Mouse (Mus musculus): ENCODE results near the gene Mast3. TPM values are rescaled to one million over a fixed set of nuclear protein-coding genes. Genes with fewer than 3 reads are reported as not detected.
A peak's percentile ranks its signal among the peaks of the same experiment; 100 is the strongest.

Gene Mast3
- polyA plus RNA-seq, 1 experiment from 2014 or later: 18.1 TPM

DNA sequence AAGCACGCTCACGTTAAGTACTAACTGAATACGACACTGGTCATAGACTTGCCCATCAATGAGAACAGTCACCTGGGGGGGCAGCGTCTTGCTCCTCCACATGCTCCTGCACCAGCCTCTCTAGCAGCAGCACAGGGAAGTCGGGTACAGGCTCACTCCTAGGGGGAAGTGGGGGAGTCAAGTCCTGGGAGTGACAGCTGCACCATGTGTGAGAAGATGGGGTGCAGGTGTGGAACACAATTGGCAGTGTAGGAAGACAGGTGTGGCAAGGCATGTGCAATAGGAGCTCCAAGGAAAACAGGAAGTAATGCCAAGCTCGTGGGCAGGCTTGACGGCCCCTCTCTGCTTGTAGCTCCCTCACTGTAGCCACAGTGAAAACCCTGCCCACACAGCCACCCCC, 33.6 kb downstream of the Mast3 start:
- no peak overlapping the region for H3K4me3 ChIP-seq (replicated peaks)
- H3K27me3 ChIP-seq: no peaks in the 10 kb centered on the region
- 84% methylated on average over 7 of the region's 7 CpGs for WGBS
- no peak overlapping the region for H3K9ac ChIP-seq
- no peak overlapping the region for H3K27ac ChIP-seq
- no peak overlapping the region for H3K4me2 ChIP-seq
- peaks cover 56% of the 10 kb centered on the region for H3K4me1 ChIP-seq
- no peak for ATAC-seq (replicated peaks; ENCODE audit: low FRiP score)
- no peaks in the 10 kb centered on the region for H3K9me3 ChIP-seq (replicated peaks)
- peaks cover 74% of the 10 kb centered on the region for H3K36me3 ChIP-seq

DNA sequence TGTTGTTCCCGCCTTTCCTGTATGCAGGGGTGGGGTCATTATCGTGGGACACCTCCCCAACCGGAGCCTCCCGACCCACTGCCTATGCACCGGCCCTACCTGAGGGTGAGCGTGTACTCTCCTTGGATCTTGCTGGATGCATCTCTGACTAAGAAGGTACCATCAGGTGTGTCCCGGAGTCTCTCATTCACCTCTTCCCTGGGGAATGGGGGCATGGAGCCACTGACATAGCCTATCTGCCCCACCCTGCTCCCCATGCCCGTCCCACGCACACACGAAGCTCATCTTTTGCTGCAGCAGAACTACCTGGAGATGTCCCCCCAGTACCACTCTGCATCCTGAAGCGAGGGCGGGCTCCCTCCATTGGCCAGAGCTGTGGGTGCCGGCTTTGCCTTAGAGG, 34.1 kb downstream of the Mast3 start:
- Histone ChIP-seq H3K4me3 (replicated peaks) (no peak overlapping the region), H3K4me1 (peaks cover 57% of the 10 kb centered on the region), H3K9me3 (replicated peaks) (no peaks in the 10 kb centered on the region), H3K4me2 (no peak overlapping the region), H3K36me3 (peaks cover 74% of the 10 kb centered on the region), H3K27ac (no peak overlapping the region), H3K9ac (no peak overlapping the region), H3K27me3 (no peaks in the 10 kb centered on the region)
- 93% methylated on average over 13 of the region's 13 CpGs for WGBS
- no peak for ATAC-seq (replicated peaks; ENCODE audit: low FRiP score)

DNA sequence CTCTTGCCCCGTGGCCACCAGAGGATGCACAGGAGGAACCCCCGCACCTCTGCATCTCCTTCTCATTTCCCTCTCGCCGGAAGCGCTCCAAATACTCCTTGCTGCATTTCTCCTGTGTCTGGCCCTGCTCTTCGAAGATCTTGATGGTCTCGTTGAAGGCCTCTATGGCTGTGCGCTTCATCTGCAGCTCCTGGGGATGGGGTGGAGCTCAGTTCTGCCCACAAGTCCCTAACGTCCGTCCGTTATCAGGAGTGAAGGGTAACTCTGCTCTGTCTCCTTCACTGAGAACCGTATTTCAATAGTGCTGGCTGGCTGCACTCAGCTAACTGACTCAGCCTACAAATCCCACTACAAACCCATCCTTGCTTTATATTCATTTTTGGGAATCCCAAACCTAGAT, 35.0 kb downstream of the Mast3 start:
- no peak for ATAC-seq (replicated peaks; ENCODE audit: low FRiP score)
- Histone ChIP-seq H3K36me3 (peaks cover 73% of the 10 kb centered on the region), H3K4me2 (no peak overlapping the region), H3K4me1 (peaks cover 57% of the 10 kb centered on the region), H3K27ac (no peak overlapping the region), H3K27me3 (no peaks in the 10 kb centered on the region), H3K9ac (no peak overlapping the region), H3K9me3 (replicated peaks) (no peaks in the 10 kb centered on the region), H3K4me3 (replicated peaks) (no peak overlapping the region)
- 76% methylated on average over 12 of the region's 12 CpGs for WGBS

DNA sequence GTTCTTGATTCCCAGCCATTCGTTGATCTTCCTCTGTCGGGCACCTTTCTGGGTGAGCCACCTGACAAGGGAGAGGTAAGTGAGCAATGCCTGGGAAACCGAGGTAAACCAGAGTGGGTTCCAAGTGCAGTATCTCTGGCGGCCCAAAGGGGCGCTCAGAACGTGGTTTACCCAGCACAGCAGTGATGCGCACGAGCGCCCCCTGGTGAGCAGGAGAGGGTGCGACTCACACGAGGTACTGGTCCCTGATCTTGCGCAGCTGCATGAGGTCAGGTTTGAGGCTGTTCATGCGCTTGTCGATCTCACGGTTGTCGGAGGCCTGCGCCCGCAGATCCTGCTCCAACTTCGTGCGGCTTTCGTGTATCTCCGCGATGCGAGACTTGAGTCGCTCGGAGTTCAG, 35.5 kb downstream of the Mast3 start:
- Histone ChIP-seq H3K4me3 (replicated peaks) (no peak overlapping the region), H3K27ac (no peak overlapping the region), H3K9me3 (replicated peaks) (no peaks in the 10 kb centered on the region), H3K36me3 (peaks cover 68% of the 10 kb centered on the region), H3K9ac (no peak overlapping the region), H3K27me3 (no peaks in the 10 kb centered on the region), H3K4me2 (no peak overlapping the region), H3K4me1 (peaks cover 56% of the 10 kb centered on the region)
- ATAC-seq (replicated peaks; ENCODE audit: low FRiP score): peak; percentile 66
- 7% methylated on average over 26 of the region's 26 CpGs for WGBS

DNA sequence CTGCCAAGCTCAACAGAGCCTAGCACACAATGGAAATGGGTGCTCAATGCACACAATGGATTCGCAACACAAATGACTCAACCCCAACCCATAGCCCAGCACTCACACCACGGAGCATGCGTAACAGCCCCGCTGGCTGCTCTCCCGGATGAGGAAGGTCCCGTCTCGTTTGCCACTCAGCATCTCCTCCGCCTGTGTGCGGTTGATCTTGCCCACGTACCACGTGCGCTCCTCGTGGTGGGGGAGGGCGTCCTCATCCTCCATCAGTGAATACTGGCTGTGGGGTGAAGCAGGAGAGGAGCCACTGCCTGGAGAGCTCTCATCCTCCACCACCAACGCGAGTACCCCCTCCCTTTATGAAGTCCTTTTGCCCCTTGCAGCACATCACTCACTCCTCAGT, 35.9 kb downstream of the Mast3 start:
- Histone ChIP-seq H3K27ac (no peak overlapping the region), H3K36me3 (peaks cover 68% of the 10 kb centered on the region), H3K4me1 (peaks cover 55% of the 10 kb centered on the region), H3K4me3 (replicated peaks) (no peak overlapping the region), H3K9me3 (replicated peaks) (no peaks in the 10 kb centered on the region), H3K27me3 (no peaks in the 10 kb centered on the region), H3K9ac (no peak overlapping the region), H3K4me2 (no peak overlapping the region)
- WGBS: 89% methylated on average over 16 of the region's 16 CpGs
- ATAC-seq (replicated peaks; ENCODE audit: low FRiP score): no peak

DNA sequence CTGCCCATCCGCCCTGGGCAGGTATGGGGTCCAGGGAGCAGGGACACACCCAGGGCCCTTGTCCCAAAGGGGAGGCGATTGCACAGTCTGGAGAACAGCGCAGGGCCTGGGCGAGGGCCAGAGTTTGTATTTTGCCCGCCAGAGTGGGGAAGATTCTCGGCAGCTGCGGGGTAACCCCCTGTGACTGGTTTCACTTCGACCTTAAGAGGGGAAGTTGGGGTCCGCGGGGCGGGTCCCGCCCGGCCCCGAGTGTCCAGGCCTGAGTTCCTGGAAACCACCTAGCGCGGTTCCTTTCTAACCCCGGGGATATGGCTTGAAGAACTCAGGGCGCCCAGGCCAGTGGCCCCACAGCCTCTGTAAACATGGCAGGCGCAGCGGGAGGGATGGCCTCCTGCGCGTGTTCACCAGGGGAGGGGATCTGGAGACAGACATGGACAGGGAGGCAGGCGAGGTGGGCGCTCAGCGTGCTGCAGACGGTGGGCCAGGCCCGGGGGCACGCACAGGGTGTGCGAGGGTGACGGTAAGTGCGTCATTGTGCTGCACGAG, 36.5 kb downstream of the Mast3 start:
- Histone ChIP-seq H3K27ac (no peak overlapping the region), H3K4me2 (no peak overlapping the region), H3K9me3 (replicated peaks) (no peaks in the 10 kb centered on the region), H3K9ac (no peak overlapping the region), H3K4me1 (peaks cover 50% of the 10 kb centered on the region), H3K4me3 (replicated peaks) (no peak overlapping the region), H3K36me3 (peaks cover 68% of the 10 kb centered on the region), H3K27me3 (no peaks in the 10 kb centered on the region)
- WGBS: 95% methylated on average over 32 of the region's 32 CpGs
- no peak for ATAC-seq (replicated peaks; ENCODE audit: low FRiP score)

DNA sequence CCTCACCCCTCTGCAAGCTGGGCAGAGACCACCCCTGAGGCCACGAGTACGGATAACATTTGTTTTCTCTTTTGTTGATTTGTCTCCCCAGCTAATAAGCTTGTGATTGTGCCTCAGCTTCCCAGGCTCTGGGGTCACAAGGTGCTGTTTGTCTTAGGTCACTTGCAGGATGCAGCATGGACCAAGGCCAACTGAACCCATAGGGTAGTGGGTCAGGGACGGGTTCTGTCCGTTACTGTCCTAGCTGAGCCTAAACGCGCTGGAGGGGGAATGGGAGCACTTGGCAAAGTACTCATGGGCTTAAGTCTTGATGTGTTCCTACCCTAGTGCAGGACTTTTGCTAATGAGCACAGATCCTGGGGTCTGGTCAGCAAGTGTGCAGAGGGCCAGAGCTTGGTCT, 37.4 kb downstream of the Mast3 start:
- Histone ChIP-seq H3K4me1 (peaks cover 42% of the 10 kb centered on the region), H3K27ac (peak overlapping the region; percentile 87; the same call in 1 of the 2 replicates), H3K27me3 (no peaks in the 10 kb centered on the region), H3K9ac (peak overlapping the region; percentile 14; the same call in 1 of the 2 replicates), H3K36me3 (peaks cover 67% of the 10 kb centered on the region), H3K4me2 (no peak overlapping the region), H3K4me3 (replicated peaks) (no peak overlapping the region), H3K9me3 (replicated peaks) (no peaks in the 10 kb centered on the region)
- no peak for ATAC-seq (replicated peaks; ENCODE audit: low FRiP score)
- 71% methylated on average over 6 of the region's 6 CpGs for WGBS

DNA sequence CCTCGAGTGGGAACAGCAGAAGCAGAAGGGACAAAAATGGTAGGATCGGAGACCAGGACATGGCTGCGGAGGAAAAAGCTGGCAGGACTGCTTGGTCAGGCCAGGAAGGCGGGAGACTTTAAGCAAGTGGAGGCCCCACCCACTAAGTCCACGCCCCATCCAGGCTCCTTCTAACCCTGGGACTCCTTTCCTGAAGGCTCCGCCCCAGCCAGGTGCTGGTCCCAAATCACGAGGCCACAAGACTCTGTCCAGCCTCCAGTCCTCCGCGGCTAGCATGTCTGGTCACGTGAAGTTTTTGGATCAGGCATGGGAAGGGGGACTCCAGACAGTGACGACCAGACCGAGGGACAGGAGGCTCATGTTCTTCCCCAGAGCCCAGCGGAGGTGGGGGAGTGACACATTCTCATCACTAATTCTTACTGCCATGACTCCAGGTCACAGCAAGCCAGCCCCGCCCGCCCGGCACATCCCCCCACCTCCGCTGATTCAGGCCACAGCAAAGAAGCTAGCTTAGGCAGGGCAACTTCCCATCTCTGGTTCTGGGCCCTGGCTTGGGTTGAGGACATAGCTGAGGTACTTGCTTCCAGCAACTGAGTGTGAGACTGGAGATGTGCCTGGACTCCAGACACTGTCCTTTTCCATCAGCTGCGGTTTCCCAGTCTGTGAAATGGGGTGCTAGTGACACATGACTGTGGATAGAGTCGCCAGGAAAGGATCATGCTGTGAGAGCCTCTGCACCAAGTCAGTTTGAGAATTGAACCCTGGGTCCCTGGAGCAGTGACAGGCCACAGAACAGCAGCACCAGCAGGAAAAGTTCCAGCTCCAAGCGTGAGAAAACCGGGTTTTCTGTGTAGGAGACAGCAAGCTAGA, 38.0 kb downstream of the Mast3 start:
- H3K9ac ChIP-seq: peak overlapping the region; percentile 53
- H3K27ac ChIP-seq: peak overlapping the region; percentile 87
- H3K4me2 ChIP-seq: peak overlapping the region; percentile 96
- ATAC-seq (replicated peaks; ENCODE audit: low FRiP score): peak; percentile 78
- H3K36me3 ChIP-seq: peaks cover 60% of the 10 kb centered on the region
- peak overlapping the region; percentile 53 for H3K4me3 ChIP-seq (replicated peaks)
- peaks cover 40% of the 10 kb centered on the region for H3K4me1 ChIP-seq
- WGBS: 7% methylated on average over 21 of the region's 21 CpGs
- H3K9me3 ChIP-seq (replicated peaks): no peaks in the 10 kb centered on the region
- H3K27me3 ChIP-seq: no peaks in the 10 kb centered on the region

DNA sequence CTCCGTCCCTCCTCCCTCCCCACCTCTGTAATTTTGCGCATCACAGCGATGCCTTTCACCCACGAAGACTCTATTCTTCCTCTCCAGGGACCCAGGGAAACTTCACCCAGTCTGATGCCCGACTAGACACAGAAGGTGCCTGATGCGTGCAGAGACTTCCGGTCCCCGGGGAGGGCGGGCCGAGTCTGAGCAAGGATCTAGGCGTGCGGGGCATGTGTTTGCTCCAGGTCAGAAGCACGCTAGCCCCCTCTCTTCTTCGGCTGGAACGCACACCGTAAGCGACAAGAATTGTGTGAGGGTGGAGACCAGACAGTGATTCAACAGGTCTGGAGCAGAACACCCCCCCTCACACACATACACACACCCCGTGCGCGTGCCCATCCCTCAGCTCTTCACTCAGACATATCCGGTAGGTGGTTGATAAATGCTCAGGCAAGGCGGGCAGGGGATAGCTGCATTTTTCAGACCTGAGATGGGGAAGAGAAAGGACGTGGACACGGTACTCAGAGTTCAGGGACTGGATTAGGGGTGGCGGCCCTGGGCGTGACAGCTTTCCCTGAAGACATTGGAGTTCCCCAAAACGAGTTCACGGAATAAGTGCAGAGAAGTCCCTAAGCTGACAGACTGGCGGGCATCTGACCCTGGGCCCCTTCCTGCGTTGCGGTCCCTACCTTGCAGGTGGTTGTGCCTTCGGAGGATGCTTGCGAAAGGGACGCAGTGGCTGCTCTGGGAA, 38.9 kb downstream of the Mast3 start:
- Histone ChIP-seq H3K27me3 (no peaks in the 10 kb centered on the region), H3K4me3 (replicated peaks) (peak overlapping the region; percentile 53), H3K9ac (peak overlapping the region; percentile 53), H3K4me1 (peaks cover 45% of the 10 kb centered on the region), H3K4me2 (peak overlapping the region; percentile 96), H3K9me3 (replicated peaks) (no peaks in the 10 kb centered on the region), H3K36me3 (peaks cover 52% of the 10 kb centered on the region), H3K27ac (peak overlapping the region; percentile 87)
- WGBS: 2% methylated on average over 34 of the region's 34 CpGs
- ATAC-seq (replicated peaks; ENCODE audit: low FRiP score): no peak

DNA sequence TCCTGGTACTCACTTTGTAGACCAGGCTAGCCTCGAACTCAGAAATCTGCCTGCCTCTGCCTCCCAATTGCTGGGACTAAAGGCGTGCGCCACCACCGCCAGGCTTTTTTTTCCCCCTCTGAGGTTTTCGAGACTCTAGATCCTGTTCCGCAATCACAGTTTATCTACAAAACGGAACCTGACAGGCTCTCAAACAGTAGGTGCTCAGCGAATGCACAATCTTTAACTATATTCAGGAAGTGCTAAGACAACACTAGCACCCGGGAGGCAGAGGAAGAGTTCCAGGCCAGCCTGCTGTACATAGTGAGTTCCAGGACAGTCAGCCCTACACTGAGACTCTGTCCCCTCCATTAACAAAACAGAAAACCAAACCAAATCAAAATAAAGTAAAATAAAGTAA, 39.5 kb downstream of the Mast3 start:
- no peak for ATAC-seq (replicated peaks; ENCODE audit: low FRiP score)
- H3K27me3 ChIP-seq: no peaks in the 10 kb centered on the region
- peak overlapping the region; percentile 87; the same call in 1 of the 2 replicates for H3K27ac ChIP-seq
- WGBS: 74% methylated on average over 9 of the region's 9 CpGs
- peak overlapping the region; percentile 53 for H3K9ac ChIP-seq
- H3K4me1 ChIP-seq: peaks cover 48% of the 10 kb centered on the region
- H3K4me2 ChIP-seq: peak overlapping the region; percentile 96
- peak overlapping the region; percentile 53 for H3K4me3 ChIP-seq (replicated peaks)
- H3K9me3 ChIP-seq (replicated peaks): no peaks in the 10 kb centered on the region
- peaks cover 45% of the 10 kb centered on the region for H3K36me3 ChIP-seq

DNA sequence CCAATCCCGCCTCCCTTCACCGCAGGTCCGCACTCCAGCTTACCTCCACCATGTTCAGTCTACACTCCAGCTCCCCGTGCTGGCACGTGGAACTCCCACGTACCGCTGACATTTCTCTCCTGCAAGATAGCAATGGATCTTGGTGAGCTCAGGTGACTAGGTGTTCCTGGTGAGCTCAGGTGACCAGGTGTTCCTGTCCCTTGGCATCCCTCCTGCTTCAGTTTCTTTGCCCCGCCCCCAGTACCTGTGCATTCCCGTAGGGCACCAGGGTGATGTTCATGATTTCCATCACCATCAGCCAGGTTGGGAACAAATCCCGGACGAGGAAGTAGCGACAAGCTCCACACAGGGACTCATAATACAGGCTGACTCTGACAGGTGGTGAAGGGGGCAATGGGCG, 40.2 kb downstream of the Mast3 start:
- Histone ChIP-seq H3K4me1 (peaks cover 55% of the 10 kb centered on the region), H3K27ac (no peak overlapping the region), H3K4me3 (replicated peaks) (no peak overlapping the region), H3K9ac (no peak overlapping the region), H3K4me2 (peak overlapping the region; percentile 96; the same call in 1 of the 2 replicates), H3K9me3 (replicated peaks) (no peaks in the 10 kb centered on the region), H3K36me3 (peaks cover 39% of the 10 kb centered on the region), H3K27me3 (no peaks in the 10 kb centered on the region)
- 89% methylated on average over 13 of the region's 13 CpGs for WGBS
- no peak for ATAC-seq (replicated peaks; ENCODE audit: low FRiP score)

DNA sequence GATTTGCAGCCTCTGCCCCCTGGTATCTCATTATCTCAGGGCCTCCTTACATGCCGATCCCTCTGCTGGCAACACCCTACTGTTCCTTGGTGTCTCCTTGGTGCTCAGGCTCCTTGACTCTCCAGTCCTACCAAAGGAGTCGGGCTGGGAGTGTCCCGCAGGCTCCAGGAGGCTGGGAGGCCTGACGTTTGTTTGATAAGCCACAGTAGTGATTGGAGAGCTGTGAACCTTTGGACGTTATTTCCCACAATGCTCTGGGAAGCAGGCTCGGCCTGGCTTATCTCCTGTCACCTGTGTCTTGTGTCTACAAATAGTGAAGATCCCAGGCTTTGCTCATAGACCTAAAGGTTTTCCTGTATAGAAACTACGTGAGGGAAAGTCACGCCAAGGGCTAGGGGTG, 40.8 kb downstream of the Mast3 start:
- Histone ChIP-seq H3K9me3 (replicated peaks) (no peaks in the 10 kb centered on the region), H3K9ac (no peak overlapping the region), H3K27me3 (no peaks in the 10 kb centered on the region), H3K36me3 (peaks cover 34% of the 10 kb centered on the region), H3K27ac (no peak overlapping the region), H3K4me2 (no peak overlapping the region), H3K4me1 (peaks cover 61% of the 10 kb centered on the region), H3K4me3 (replicated peaks) (no peak overlapping the region)
- WGBS: 83% methylated on average over 8 of the region's 8 CpGs
- no peak for ATAC-seq (replicated peaks; ENCODE audit: low FRiP score)

All from kidney, embryonic 15.5 days (tissue).